Mouse (Mus musculus): Measurements from ENCODE around the gene 4930453N24Rik.

Gene 4930453N24Rik

DNA sequence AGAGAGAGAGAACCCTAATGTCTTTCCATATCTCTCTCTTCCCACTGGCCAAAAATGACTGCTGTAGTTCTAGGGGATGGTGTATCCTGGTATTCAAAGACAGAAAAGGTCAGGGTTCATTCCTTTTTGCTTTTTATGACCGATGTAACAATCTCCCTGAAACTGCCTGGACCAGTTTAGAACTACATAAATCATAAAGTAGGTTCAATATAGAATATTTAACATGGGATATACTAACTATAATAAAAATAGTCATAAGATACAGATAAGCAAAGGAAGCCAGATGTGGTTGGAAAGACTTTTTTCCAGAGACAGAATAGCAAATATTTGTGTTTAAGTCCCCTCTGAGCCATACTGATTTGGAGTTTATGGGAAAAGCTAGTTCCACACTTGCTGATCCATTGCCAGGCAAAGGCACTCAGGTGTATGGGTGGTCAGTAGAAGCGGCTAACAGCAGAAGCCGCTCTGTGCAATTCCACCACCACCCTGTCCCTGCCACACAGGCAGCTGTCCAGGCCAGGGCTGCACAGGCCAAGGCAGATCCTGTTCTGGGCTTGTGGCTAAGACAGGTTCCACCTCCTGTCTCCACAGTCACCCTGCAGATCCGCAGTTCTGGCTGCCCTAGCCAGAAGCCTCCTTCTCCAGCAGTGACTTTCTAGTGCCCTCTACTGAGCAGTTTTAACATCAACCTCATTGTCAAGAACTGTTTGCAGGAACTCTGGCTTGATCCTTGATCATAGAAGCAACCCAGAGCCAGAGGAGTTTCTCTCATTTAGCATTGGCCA lies 47.5 kb downstream of the 4930453N24Rik start:
- DNase-seq (ENCODE audit: low spot score in 2 of 2), result peak; percentile 8 to 35

DNA sequence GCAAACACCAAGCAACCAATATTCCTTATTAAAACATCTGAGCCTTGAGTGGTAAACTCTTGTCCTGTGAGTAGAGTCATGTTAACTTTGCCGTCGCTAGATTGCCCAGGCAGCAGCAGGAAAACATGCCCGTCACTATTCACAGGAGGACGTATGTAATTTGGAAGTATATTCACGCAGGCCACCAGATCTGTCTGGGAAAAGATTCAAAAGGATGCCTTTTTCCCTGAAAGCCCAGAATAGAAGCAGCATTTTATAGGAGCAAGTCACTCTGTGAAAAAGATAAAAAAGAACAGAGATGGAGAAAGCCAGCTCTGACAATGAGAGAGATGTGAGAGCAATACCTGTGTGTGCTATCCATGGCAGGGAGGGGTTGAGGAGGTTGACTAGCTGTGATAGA lies 49.4 kb downstream of the 4930453N24Rik start:
- DNase-seq (ENCODE audit: low spot score in 2 of 2), result no peak

DNA sequence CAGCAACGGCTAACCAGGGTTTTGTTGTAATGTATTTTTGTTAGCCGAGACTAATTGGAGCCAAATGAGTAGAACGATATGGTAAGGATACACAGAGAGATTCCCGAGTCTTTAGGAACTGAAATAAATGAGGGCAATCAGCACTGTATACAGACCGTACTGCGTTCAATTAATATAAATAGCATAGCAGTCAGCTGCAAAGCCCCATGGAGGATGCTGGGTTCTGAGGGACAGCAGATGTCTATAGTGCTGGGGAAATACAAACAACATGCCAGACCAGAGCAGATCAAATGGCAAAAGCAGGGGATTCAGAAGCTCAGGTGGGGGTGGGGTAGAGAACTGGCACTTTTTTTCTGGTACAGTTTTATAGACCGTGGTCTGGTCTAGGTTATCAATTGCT lies 51.9 kb downstream of the 4930453N24Rik start:
- DNase-seq (ENCODE audit: low spot score in 2 of 2), result no peak

DNA sequence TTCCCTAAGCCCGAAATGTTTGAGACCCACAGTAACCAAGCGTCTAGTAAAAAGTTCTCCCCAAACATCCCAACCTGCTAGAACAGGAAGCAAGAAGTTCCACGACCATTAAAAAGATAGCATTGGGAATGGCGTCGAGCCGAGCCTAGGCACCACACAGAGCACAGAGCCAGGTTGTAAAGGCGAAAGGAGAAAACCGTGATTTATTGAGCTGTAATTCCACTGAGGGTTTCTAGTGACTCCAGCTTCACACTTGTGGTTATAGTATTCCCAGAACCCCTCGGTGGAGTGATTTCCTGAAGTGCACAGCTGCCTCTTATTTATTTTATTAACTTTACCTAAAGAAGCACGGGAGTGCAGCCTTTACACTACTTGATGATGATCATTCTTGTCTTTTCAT lies 53.1 kb downstream of the 4930453N24Rik start:
- no peak for DNase-seq (ENCODE audit: low spot score in 2 of 2)

DNA sequence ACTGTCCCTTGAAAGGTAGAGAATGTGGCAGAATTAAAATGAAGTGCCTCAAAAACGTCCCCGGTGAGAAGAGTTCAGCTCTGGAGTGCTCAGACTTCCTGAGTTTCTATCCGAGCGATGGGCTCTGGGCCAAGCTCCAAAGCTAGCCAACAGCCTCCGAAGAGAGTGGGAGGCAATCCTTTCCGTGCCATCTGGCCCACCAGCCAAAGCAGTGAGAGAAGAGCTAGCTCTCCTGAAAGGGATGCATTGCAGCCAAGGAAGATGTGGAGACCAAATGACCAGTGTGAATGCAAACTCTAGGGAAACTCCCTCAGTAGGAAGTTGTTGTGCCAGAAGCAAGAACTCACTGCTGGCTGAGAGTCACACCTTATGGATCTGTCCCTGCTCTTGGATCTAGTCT lies 59.1 kb downstream of the 4930453N24Rik start:
- peak; percentile 73 to 81 for DNase-seq (ENCODE audit: low spot score in 2 of 2)
